Mouse (Mus musculus) megakaryocyte progenitor cell, adult 5-6 weeks (primary cell): ENCODE measurements at regions not wholly inside any gene's neighbourhood (a gene's known extent, or its start where the extent isn't known, plus 50 kb on each side); places are given as distances from the start of the nearest gene placed in this dataset.
A peak's percentile ranks its signal among the peaks of the same experiment; 100 is the strongest.

Experiments used
- ATAC-seq: replicated peaks from 2 replicates; pipeline ENCODE4 v1.8.0; 2016; ENCODE audit warnings: mild to moderate bottlenecking, moderate TSS enrichment, inconsistent platforms; ENCODE audit not compliant: poor library complexity

- no peak for ATAC-seq
These were observed 845.3 kb upstream of the Rgs18 start for GRCm38 (mm10) chr1:145620561-145620960.

- ATAC-seq, result peak; percentile 29
These were observed 839.1 kb upstream of the Rgs18 start for GRCm38 (mm10) chr1:145614326-145614725.

- ATAC-seq, result no peak
These were observed 821.7 kb upstream of the Rgs18 start for GRCm38 (mm10) chr1:145596983-145597382.

- no peak for ATAC-seq
These were observed 804.2 kb upstream of the Rgs18 start for GRCm38 (mm10) chr1:145579460-145579859.

- no peak for ATAC-seq
These were observed 794.8 kb upstream of the Rgs18 start for GRCm38 (mm10) chr1:145570012-145570411.

- ATAC-seq, result no peak
These were observed 786.1 kb upstream of the Rgs18 start for GRCm38 (mm10) chr1:145561347-145561746.
